Mouse (Mus musculus): Measurements from ENCODE around the gene Wdr44.

- TF ChIP-seq CTCF (conservative IDR thresholded peaks at IDR 0.05; ENCODE audit: insufficient read depth, insufficient read length, low read depth, low read length) (no peak), POLR2A (IDR thresholded peaks at IDR 0.05; ENCODE audit: low read depth, low read length) (no peak)
Observed at GRCm38 (mm10) chrX:23840921-23841320, 148.1 kb downstream of the Wdr44 start.
